Mouse (Mus musculus) embryonic fibroblast, embryonic 13.5 days (primary cell): ENCODE results near the gene Tmem206.

Experiments used
- CTCF ChIP-seq: IDR thresholded peaks from 2 replicates; pipeline ENCODE4 v1.5.1; 2011; ENCODE audit warnings: mild to moderate bottlenecking, control low read depth, low read length, moderate library complexity, borderline replicate concordance; ENCODE audit not compliant: insufficient read depth
- POLR2A ChIP-seq: IDR thresholded peaks from 2 replicates; pipeline ENCODE4 v1.6.1; 2011; ENCODE audit warnings: low read depth, mild to moderate bottlenecking, control low read depth, low read length, moderate library complexity

DNA sequence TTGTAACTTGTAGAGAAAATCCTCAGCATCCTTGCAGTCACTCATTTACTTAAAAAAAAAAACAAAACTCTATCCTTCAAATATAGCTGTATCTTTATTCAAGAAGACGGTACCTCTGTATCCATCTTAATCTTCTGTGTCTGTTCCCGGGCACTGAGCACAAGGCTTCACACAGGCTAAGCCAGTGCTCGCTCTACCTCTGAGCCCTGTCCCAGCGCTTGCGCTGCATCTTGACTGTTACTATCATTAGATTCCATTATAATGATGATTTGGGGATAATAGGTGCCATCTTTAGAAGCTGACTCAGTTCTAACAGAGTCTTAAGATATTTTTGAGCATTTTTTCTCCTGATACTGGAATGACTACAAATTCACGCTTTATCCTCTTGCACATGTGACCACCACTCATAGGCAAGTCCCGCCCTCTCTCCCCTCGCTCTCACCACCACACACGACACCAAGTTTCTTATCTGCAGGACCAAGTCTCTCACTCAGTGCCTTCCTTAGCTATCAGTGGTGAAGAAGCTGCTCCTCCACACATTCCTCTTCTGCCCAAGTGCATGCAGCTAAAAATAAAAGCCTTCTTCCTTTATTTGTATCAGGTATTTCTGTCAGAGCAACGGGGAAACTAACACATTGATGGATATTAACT, 49.4 kb downstream of the Tmem206 start:
- TF ChIP-seq CTCF (no peak), POLR2A (no peak)
